Mouse (Mus musculus) C2C12 (cell line): ENCODE results near the gene Ncoa6. TPM values are rescaled to one million over a fixed set of nuclear protein-coding genes. Genes with fewer than 3 reads are reported as not detected.

Experiments used
- H3K27me3 ChIP-seq: one replicate; pipeline ENCODE4 v1.6.1; 2011; ENCODE audit not compliant: control insufficient read depth, insufficient read depth, insufficient read length
- H3K36me3 ChIP-seq: one replicate; pipeline ENCODE4 v1.6.1; 2011; ENCODE audit not compliant: control insufficient read depth, insufficient read depth
- H3K4me3 ChIP-seq: one replicate; pipeline ENCODE4 v1.5.1; 2011; ENCODE audit warnings: mild to moderate bottlenecking, control low read depth; ENCODE audit not compliant: poor library complexity, insufficient read depth, severe bottlenecking
- H3K79me2 ChIP-seq: one replicate; pipeline ENCODE4 v1.6.1; 2011; ENCODE audit not compliant: control insufficient read depth, insufficient read depth
- H3K79me3 ChIP-seq: one replicate; pipeline ENCODE4 v1.6.1; 2011; ENCODE audit warnings: low read depth, control low read depth
- H3ac ChIP-seq: one replicate; pipeline ENCODE3; 2011; ENCODE audit warnings: low read depth; ENCODE audit not compliant: control insufficient read depth, insufficient read length
- CEBPB ChIP-seq: IDR thresholded peaks from one replicate; pipeline ENCODE4 v1.6.1; 2011; ENCODE audit warnings: low read depth, mild to moderate bottlenecking, control low read depth, moderate library complexity
- CTCF ChIP-seq: IDR thresholded peaks from one replicate; pipeline ENCODE4 v1.5.1; 2011; ENCODE audit not compliant: control insufficient read depth, insufficient read depth, insufficient read length
- FOSL1 ChIP-seq: IDR thresholded peaks from one replicate; pipeline ENCODE4 v1.8.0; 2011; ENCODE audit warnings: mild to moderate bottlenecking, low read length; ENCODE audit not compliant: poor library complexity, insufficient read depth, severe bottlenecking
- MAX ChIP-seq: IDR thresholded peaks from one replicate; pipeline ENCODE4 v1.6.1; 2011; ENCODE audit warnings: mild to moderate bottlenecking, control low read depth
- MYOD1 ChIP-seq: IDR thresholded peaks from one replicate; pipeline ENCODE4 v1.6.1; 2011; ENCODE audit warnings: low read depth; ENCODE audit not compliant: control insufficient read depth, insufficient read length
- MYOG ChIP-seq: IDR thresholded peaks from one replicate; pipeline ENCODE4 v1.6.1; 2011; ENCODE audit not compliant: control insufficient read depth, insufficient read length; ENCODE audit errors: extremely low read depth
- USF1 ChIP-seq: IDR thresholded peaks from one replicate; pipeline ENCODE4 v1.6.1; 2011; ENCODE audit warnings: low read depth, mild to moderate bottlenecking, control low read depth, moderate library complexity
- polyA plus RNA-seq: library from polyadenylated mRNA; unstranded; fragments of >200 nt; fragmentation: generic; extraction: Trizol; gene quantifications from one replicate; pipeline ENCODE4 v1.2.1, GENCODE M21; 2012; ENCODE audit warnings: missing spikeins

Gene Ncoa6
- polyA plus RNA-seq, 1 experiment: 9.4 TPM

GRCm38 (mm10) chr2:155400276-155400675 is 73.4 kb downstream of the Ncoa6 start:
- peaks cover 47% of the 10 kb centered on the region for H3K36me3 ChIP-seq
- no peak overlapping the region for H3K4me3 ChIP-seq
- H3ac ChIP-seq: no peak overlapping the region
- no peaks in the 10 kb centered on the region for H3K79me2 ChIP-seq
- H3K79me3 ChIP-seq: no peaks in the 10 kb centered on the region
- H3K27me3 ChIP-seq: no peaks in the 10 kb centered on the region
- TF ChIP-seq MYOG: no peak
- TF ChIP-seq USF1: no peak
- TF ChIP-seq CTCF: no peak
- no peak for TF ChIP-seq MAX
- no peak for TF ChIP-seq MYOD1
- no peak for TF ChIP-seq FOSL1
- TF ChIP-seq CEBPB: no peak

GRCm38 (mm10) chr2:155394586-155394985 is 79.1 kb downstream of the Ncoa6 start:
- Histone ChIP-seq H3K4me3 (no peak overlapping the region), H3K36me3 (peaks cover 60% of the 10 kb centered on the region), H3K79me2 (no peaks in the 10 kb centered on the region), H3ac (no peak overlapping the region), H3K27me3 (no peaks in the 10 kb centered on the region), H3K79me3 (no peaks in the 10 kb centered on the region)
- TF ChIP-seq CTCF (no peak), MAX (no peak), FOSL1 (no peak), MYOD1 (no peak), MYOG (no peak), CEBPB (no peak), USF1 (no peak)

- TF ChIP-seq FOSL1 (no peak), MYOG (no peak), USF1 (no peak), CEBPB (no peak), MAX (no peak), MYOD1 (no peak), CTCF (no peak)
- H3ac ChIP-seq: no peak overlapping the region
- no peaks in the 10 kb centered on the region for H3K27me3 ChIP-seq
- H3K4me3 ChIP-seq: no peak overlapping the region
- H3K36me3 ChIP-seq: peaks cover 25% of the 10 kb centered on the region
- no peaks in the 10 kb centered on the region for H3K79me3 ChIP-seq
- no peaks in the 10 kb centered on the region for H3K79me2 ChIP-seq
Measured at GRCm38 (mm10) chr2:155388573-155388972, 85.1 kb downstream of the Ncoa6 start.

- no peak overlapping the region for H3ac ChIP-seq
- H3K27me3 ChIP-seq: no peaks in the 10 kb centered on the region
- no peaks in the 10 kb centered on the region for H3K79me2 ChIP-seq
- TF ChIP-seq CTCF (no peak), FOSL1 (no peak), USF1 (no peak), MYOD1 (no peak), CEBPB (no peak), MAX (no peak), MYOG (no peak)
- no peaks in the 10 kb centered on the region for H3K79me3 ChIP-seq
- H3K36me3 ChIP-seq: peaks cover 24% of the 10 kb centered on the region
- no peak overlapping the region for H3K4me3 ChIP-seq
Measured at GRCm38 (mm10) chr2:155387052-155387451, 86.6 kb downstream of the Ncoa6 start.

GRCm38 (mm10) chr2:155386534-155386899 is 87.2 kb downstream of the Ncoa6 start:
- no peak overlapping the region for H3ac ChIP-seq
- no peaks in the 10 kb centered on the region for H3K27me3 ChIP-seq
- no peaks in the 10 kb centered on the region for H3K79me3 ChIP-seq
- no peaks in the 10 kb centered on the region for H3K79me2 ChIP-seq
- TF ChIP-seq FOSL1 (no peak), MAX (no peak), MYOG (no peak), USF1 (no peak)
- H3K4me3 ChIP-seq: no peak overlapping the region
- H3K36me3 ChIP-seq: peaks cover 24% of the 10 kb centered on the region
